Comparison of ENCODE assay signal across 8 mouse cellular contexts in the genomic region with DNA sequence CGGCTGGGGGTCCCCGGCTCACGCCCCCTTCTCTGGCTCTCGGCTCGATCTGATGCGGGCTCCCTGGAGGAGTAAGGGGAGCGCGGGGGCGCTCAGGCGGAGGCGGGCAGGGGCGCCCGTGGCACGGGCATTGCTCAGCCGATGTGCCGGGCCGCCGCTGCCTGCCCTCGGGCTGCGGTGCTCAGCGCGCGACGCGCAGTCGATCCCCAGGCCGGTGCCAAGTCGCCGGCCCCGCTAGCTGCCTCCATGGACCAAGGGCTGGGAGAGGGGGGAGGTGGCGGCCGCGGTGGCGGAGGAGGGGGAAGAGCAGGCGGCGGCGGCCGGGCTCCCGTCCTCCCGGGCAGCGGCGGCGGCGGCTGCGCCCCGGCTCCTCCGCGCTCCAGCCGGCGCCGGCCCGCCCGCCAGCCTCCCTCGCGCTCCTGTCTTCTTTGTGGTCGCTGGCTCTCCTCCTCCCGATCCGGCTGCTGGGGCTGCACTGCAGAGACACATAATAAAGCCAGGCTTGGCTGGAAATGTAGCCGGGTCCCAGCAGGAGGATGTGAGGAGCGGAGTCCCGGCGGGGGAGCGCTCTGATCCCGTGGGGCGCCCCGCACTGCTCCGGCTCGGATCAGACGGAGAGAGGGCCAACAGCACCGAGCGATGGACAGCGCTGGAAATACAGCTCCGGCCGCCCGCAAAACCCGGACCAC. TPM values are rescaled to one million over a fixed set of nuclear protein-coding genes. Genes with fewer than 3 reads are reported as not detected.
DNase-seq lines count a peak whose midpoint lies in the region; ATAC-seq and TF ChIP-seq lines count a peak whose summit lies in the region.

No protein-coding gene starts in this region.

- no peaks in the 10 kb centered on the region for H3K9me3 ChIP-seq in hindbrain, embryonic 11.5 days (ENCODE audit: control insufficient read depth, low read length)
- no peaks in the 10 kb centered on the region for H3K9me3 ChIP-seq in lung, embryonic 14.5 days (ENCODE audit: low read depth, low read length)

- H3K4me1 ChIP-seq in hindbrain, embryonic 11.5 days (replicated peaks; ENCODE audit: control insufficient read depth, insufficient read depth, low read length), result peaks cover 21% of the 10 kb centered on the region
- peaks cover 12% of the 10 kb centered on the region for H3K4me1 ChIP-seq in lung, embryonic 14.5 days (ENCODE audit: insufficient read depth)

- peak overlapping the region; percentile 96 for H3K4me2 ChIP-seq in hindbrain, embryonic 11.5 days (replicated peaks; ENCODE audit: low read depth, low read length)
- H3K4me2 ChIP-seq in lung, embryonic 14.5 days, result peak overlapping the region; percentile 97

- H3K27me3 ChIP-seq in hindbrain, embryonic 11.5 days (ENCODE audit: control insufficient read depth, insufficient read depth, low read length), result peaks cover 5% of the 10 kb centered on the region; the same call in 1 of the 2 replicates
- H3K27me3 ChIP-seq in lung, embryonic 14.5 days (ENCODE audit: insufficient read depth, low read length), result peaks cover 32% of the 10 kb centered on the region

- H3K9ac ChIP-seq in hindbrain, embryonic 11.5 days (ENCODE audit: low read depth, low read length), result peak overlapping the region; percentile 99
- H3K9ac ChIP-seq in lung, embryonic 14.5 days, result peak overlapping the region; percentile 92

- no peaks in the 10 kb centered on the region for H3K36me3 ChIP-seq in hindbrain, embryonic 11.5 days (ENCODE audit: control insufficient read depth, insufficient read depth, low read length)
- H3K36me3 ChIP-seq in lung, embryonic 14.5 days (ENCODE audit: insufficient read depth), result no peaks in the 10 kb centered on the region

- H3K27ac ChIP-seq in hindbrain, embryonic 11.5 days (ENCODE audit: low read depth, low read length), result peak overlapping the region; percentile 99
- peak overlapping the region; percentile 98 for H3K27ac ChIP-seq in lung, embryonic 14.5 days (ENCODE audit: low read depth)

- under 1% methylated on average over 55 of the region's 76 CpGs for WGBS in hindbrain, embryonic 11.5 days
- WGBS in lung, embryonic 14.5 days, result under 1% methylated on average over 61 of the region's 76 CpGs

- H3K4me3 ChIP-seq in hindbrain, embryonic 11.5 days (ENCODE audit: low read depth, low read length), result peak overlapping the region; percentile 92
- H3K4me3 ChIP-seq in lung, embryonic 14.5 days (ENCODE audit: low read depth, low read length), result peak overlapping the region; percentile 79

- peak; percentile 66 for ATAC-seq in hindbrain, embryonic 11.5 days (ENCODE audit: low FRiP score)
- ATAC-seq in lung, embryonic 14.5 days (ENCODE audit: insufficient read depth), result peak; percentile 81

- TF ChIP-seq CTCF in lung, embryonic 14.5 days (IDR thresholded peaks at IDR 0.05; ENCODE audit: low read depth), result peak; percentile 64

- peak; percentile 90 for DNase-seq in MN1 (ENCODE audit: low spot score)
- DNase-seq in cerebellum, postnatal 10 days, result peak; percentile 93 to 94
- DNase-seq in frontal cortex, postnatal 14 days (ENCODE audit: low spot score in 2 of 2), result peak; percentile 66 to 69
- peak; percentile 88 for DNase-seq in hindbrain, embryonic 11.5 days (ENCODE audit: low spot score)
- peak; percentile 81 to 86 for DNase-seq in layer of hippocampus, postnatal 10 days (ENCODE audit: low spot score in 2 of 2)
- peak; percentile 92 for DNase-seq in lung, embryonic 14.5 days
- DNase-seq in ovary, postnatal 36 days (ENCODE audit: low spot score), result peak; percentile 79
- DNase-seq in B cell, adult 2 months, result no peak

RNA-seq across cellular contexts. Expression of gene Zfp423, which starts 0.8 kb away (rescaled TPM):
- 43.3 and 49.5 TPM in 2 replicates for polyA plus RNA-seq in hindbrain, embryonic 11.5 days (2014; fragmentation: Nextera tagmentation; extraction: Ambion mirVana)
- total RNA-seq in layer of hippocampus, postnatal 10 days (2021), result 10 to 100 TPM; 20.9 to 27.1 TPM
- polyA plus RNA-seq in lung, embryonic 14.5 days (2014; fragmentation: Nextera tagmentation; extraction: Ambion mirVana), result 16.3 and 18.1 TPM in 2 replicates

Comparison
In these comparisons a context has a peak if more than half of its experiments do, and no peak if none do; other contexts are left out.
1. DNase-seq: peak in MN1 (single experiment), cerebellum, postnatal 10 days (2 of 2), frontal cortex, postnatal 14 days (2 of 2), hindbrain, embryonic 11.5 days (single experiment), layer of hippocampus, postnatal 10 days (2 of 2), lung, embryonic 14.5 days (single experiment) and ovary, postnatal 36 days (single experiment); none in B cell, adult 2 months (0 of 2).